Mouse (Mus musculus): ENCODE data around the gene Fbp1.
"Not testable (repeated sequence)": the region's sequence is repeated elsewhere in the genome, so short reads cannot be mapped to it uniquely, and the experiment has no call there.

Fbp1 gene

GRCm38 (mm10) chr13:62832239-62832638 lies 55.8 kb downstream of the Fbp1 start:
- DNase-seq: no peak

DNA sequence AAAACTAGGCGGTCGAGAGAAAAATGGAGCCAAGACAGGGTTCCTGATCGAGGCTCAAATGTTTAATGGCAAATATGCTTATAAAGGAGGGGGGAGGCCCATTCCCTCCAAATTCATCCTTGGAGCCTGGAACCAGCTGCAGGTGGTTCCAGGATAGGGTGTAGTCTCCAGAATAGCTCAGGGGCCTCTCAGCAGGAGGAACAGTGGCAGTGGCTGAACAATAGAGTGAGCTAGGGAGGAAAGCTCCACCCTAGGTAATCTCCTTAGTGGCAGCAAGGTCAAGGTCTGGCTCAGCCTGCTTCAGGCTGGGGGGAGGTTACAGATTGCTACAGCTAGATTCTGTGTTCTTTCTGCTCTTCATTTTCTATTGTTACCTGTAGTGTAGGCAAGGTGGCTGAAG lies 72.4 kb downstream of the Fbp1 start:
- DNase-seq: not testable (repeated sequence)

All from kidney, postnatal 25 days (tissue).